Mouse (Mus musculus) olfactory bulb, adult 2 months (tissue): Measurements from ENCODE around the gene Pdzd11. TPM values are rescaled to one million over a fixed set of nuclear protein-coding genes. Genes with fewer than 3 reads are reported as not detected.

Source experiments
- H3K27ac ChIP-seq: fragments of 200-500 bp; 2 replicates; pipeline ENCODE4 v1.5.1; 2012; ENCODE audit warnings: low read depth, low read length; ENCODE audit not compliant: insufficient read depth
- H3K4me1 ChIP-seq: fragments of 200-500 bp; 2 replicates; pipeline ENCODE4 v1.6.1; 2012; ENCODE audit warnings: low read length; ENCODE audit not compliant: control insufficient read depth, insufficient read depth
- H3K4me3 ChIP-seq: fragments of 200-500 bp; 2 replicates; pipeline ENCODE4 v1.5.1; 2012; ENCODE audit warnings: mild to moderate bottlenecking, low read depth, low read length, moderate library complexity; ENCODE audit not compliant: insufficient read depth
- CTCF ChIP-seq: fragments of 200-500 bp; IDR thresholded peaks from 2 replicates; pipeline ENCODE4 v1.5.1; 2012; ENCODE audit warnings: low read depth, mild to moderate bottlenecking, low read length, moderate library complexity; ENCODE audit not compliant: insufficient read depth
- POLR2A ChIP-seq: fragments of 200-500 bp; IDR thresholded peaks from 2 replicates; pipeline ENCODE4 v1.6.1; 2012; ENCODE audit warnings: mild to moderate bottlenecking, low read depth, low read length, moderate library complexity; ENCODE audit not compliant: insufficient read depth
- WGBS: fragments of 180-500 bp; shearing (Covaris S2); methylation state at CpG from one replicate; pipeline ENCODE4 v1.1.7; 2018; 5-methylcytosine and 5-hydroxymethylcytosine counted together
- polyA plus RNA-seq: library from polyadenylated mRNA; stranded (reverse); fragments of >200 nt; gene quantifications from 2 replicates; pipeline ENCODE4 v1.2.4, GENCODE M21; 2012; ENCODE audit warnings: low replicate concordance; ENCODE audit not compliant: missing spikeins, insufficient read depth, insufficient read length

The Pdzd11 gene
- not detected in 2 replicates for polyA plus RNA-seq

- 15% methylated on average over 62 of the region's 62 CpGs for WGBS
- peaks cover 4% of the 10 kb centered on the region; the same call in 1 of the 2 replicates for H3K4me1 ChIP-seq
- TF ChIP-seq CTCF: no peak
- no peak for TF ChIP-seq POLR2A
- H3K27ac ChIP-seq: no peak within 1 kb of the TSS; the same call in 1 of the 2 replicates
- peak within 1 kb of the TSS; percentile 57 for H3K4me3 ChIP-seq
Measured at GRCm38 (mm10) chrX:100625802-100626793, at the start of gene Pdzd11. Pdzd11 (minus strand) TSS chrX:100626568.

GRCm38 (mm10) chrX:100664825-100665224 lies 38.5 kb upstream of the Pdzd11 start:
- Histone ChIP-seq H3K4me3 (no peak overlapping the region), H3K4me1 (no peaks in the 10 kb centered on the region), H3K27ac (no peak overlapping the region)
- WGBS: 87% methylated on average over 2 of the region's 2 CpGs
- no peak for TF ChIP-seq POLR2A
- no peak for TF ChIP-seq CTCF

GRCm38 (mm10) chrX:100652848-100653247 lies 26.5 kb upstream of the Pdzd11 start:
- TF ChIP-seq CTCF (no peak), POLR2A (no peak)
- Histone ChIP-seq H3K27ac (no peak overlapping the region), H3K4me1 (no peaks in the 10 kb centered on the region), H3K4me3 (no peak overlapping the region)

- 80% methylated on average over 8 of the region's 8 CpGs for WGBS
- no peak overlapping the region for H3K27ac ChIP-seq
- no peak overlapping the region for H3K4me3 ChIP-seq
- no peaks in the 10 kb centered on the region for H3K4me1 ChIP-seq
- TF ChIP-seq POLR2A (no peak), CTCF (no peak)
Measured at GRCm38 (mm10) chrX:100638477-100638876, 12.1 kb upstream of the Pdzd11 start.

- Histone ChIP-seq H3K27ac (no peak overlapping the region), H3K4me3 (no peak overlapping the region), H3K4me1 (peaks cover 4% of the 10 kb centered on the region; the same call in 1 of the 2 replicates)
- WGBS: 85% methylated on average over 2 of the region's 2 CpGs
- TF ChIP-seq CTCF (no peak), POLR2A (no peak)
Measured at GRCm38 (mm10) chrX:100629076-100629475, 2.7 kb upstream of the Pdzd11 start.

- H3K4me1 ChIP-seq: peaks cover 4% of the 10 kb centered on the region; the same call in 1 of the 2 replicates
- H3K4me3 ChIP-seq: peak within 1 kb of the TSS; percentile 57
- H3K27ac ChIP-seq: no peak within 1 kb of the TSS; the same call in 1 of the 2 replicates
- 18% methylated on average over 3 of the region's 3 CpGs for WGBS
- TF ChIP-seq POLR2A (no peak), CTCF (no peak)
Measured at GRCm38 (mm10) chrX:100625546-100625801, 894 bp downstream of the Pdzd11 start, which contains the start of gene Kif4. Kif4 (plus strand) TSS chrX:100625737.

GRCm38 (mm10) chrX:100625146-100625545 lies 1.2 kb downstream of the Pdzd11 start:
- Histone ChIP-seq H3K4me3 (peak overlapping the region; percentile 57; the same call in 1 of the 2 replicates), H3K27ac (no peak overlapping the region), H3K4me1 (peaks cover 4% of the 10 kb centered on the region; the same call in 1 of the 2 replicates)
- 30% methylated on average over 7 of the region's 7 CpGs for WGBS
- TF ChIP-seq CTCF (no peak), POLR2A (no peak)

GRCm38 (mm10) chrX:100624242-100624641 lies 2.1 kb downstream of the Pdzd11 start:
- Histone ChIP-seq H3K27ac (no peak overlapping the region), H3K4me1 (peaks cover 4% of the 10 kb centered on the region; the same call in 1 of the 2 replicates), H3K4me3 (no peak overlapping the region)
- WGBS: 90% methylated on average over 4 of the region's 4 CpGs
- TF ChIP-seq POLR2A (no peak), CTCF (no peak)

GRCm38 (mm10) chrX:100621366-100621765 lies 5.0 kb downstream of the Pdzd11 start:
- H3K4me1 ChIP-seq: peaks cover 4% of the 10 kb centered on the region; the same call in 1 of the 2 replicates
- no peak overlapping the region for H3K27ac ChIP-seq
- 29% methylated on average over 2 of the region's 2 CpGs for WGBS
- TF ChIP-seq CTCF (no peak), POLR2A (no peak)
- H3K4me3 ChIP-seq: no peak overlapping the region
